Mouse (Mus musculus) liver, embryonic 14.5 days (tissue): Measurements from ENCODE around the gene Pomp. TPM values are rescaled to one million over a fixed set of nuclear protein-coding genes. Genes with fewer than 3 reads are reported as not detected.
"Not testable (repeated sequence)": the region's sequence is repeated elsewhere in the genome, so short reads cannot be mapped to it uniquely, and the experiment has no call there.

Experiments
- ATAC-seq: fragments of 200-750 bp; cut with Nextera tagmentation; 2 replicates; pipeline ENCODE4 v1.8.0; 2017; ENCODE audit warnings: moderate number of reproducible peaks, mild to moderate bottlenecking, moderate library complexity; ENCODE audit not compliant: insufficient read depth
- DNase-seq, 3 experiments: peaks; one replicate each; pipeline ENCODE4 v3.0.0-alpha.2; 2012 to 2013; ENCODE audit warnings: low read depth in 3 of 3, low spot score in 3 of 3
- H3K27ac ChIP-seq: fragments of 300-500 bp; sonication (generic); 2 replicates; pipeline ENCODE4 v1.5.1; 2014; ENCODE audit warnings: moderate library complexity, mild to moderate bottlenecking, control low read depth, inconsistent platforms
- H3K27me3 ChIP-seq: fragments of 300-500 bp; sonication (generic); 2 replicates; pipeline ENCODE4 v1.6.1; 2014; ENCODE audit warnings: mild to moderate bottlenecking, low read length, moderate library complexity; ENCODE audit not compliant: control insufficient read depth, insufficient read depth
- H3K36me3 ChIP-seq: fragments of 300-500 bp; sonication (generic); replicated peaks from 2 replicates; pipeline ENCODE4 v1.6.1; 2014; ENCODE audit warnings: low read depth; ENCODE audit not compliant: control insufficient read depth, insufficient read depth
- H3K4me1 ChIP-seq, 2 experiments: fragments of 200-500 bp in 1 of 2; fragments of 300-500 bp in 1 of 2; sonication (generic) in 1 of 2; replicated peaks; 2 replicates each; pipeline ENCODE4 v1.6.1; 2012 to 2014; ENCODE audit warnings: antibody characterized with exemption in 1 of 2, inconsistent platforms in 1 of 2, low read length in 1 of 2; ENCODE audit not compliant: control insufficient read depth in 2 of 2, insufficient read depth in 2 of 2
- H3K4me2 ChIP-seq: fragments of 300-500 bp; sonication (generic); 2 replicates; pipeline ENCODE4 v1.6.1; 2014; ENCODE audit warnings: low read depth, mild to moderate bottlenecking, control low read depth, moderate library complexity
- H3K4me3 ChIP-seq, 2 experiments: fragments of 200-500 bp in 1 of 2; fragments of 300-500 bp in 1 of 2; sonication (generic) in 1 of 2; 2 replicates each; pipeline ENCODE4 v1.5.1; 2012 to 2014; ENCODE audit warnings: low read depth in 2 of 2, low read length in 2 of 2, mild to moderate bottlenecking in 2 of 2, control low read depth in 1 of 2, inconsistent platforms in 1 of 2, moderate library complexity in 1 of 2; ENCODE audit not compliant: insufficient read depth in 1 of 2
- H3K9ac ChIP-seq: fragments of 300-500 bp; sonication (generic); replicated peaks from 2 replicates; pipeline ENCODE4 v1.6.1; 2014; ENCODE audit warnings: mild to moderate bottlenecking, control low read depth, moderate library complexity
- H3K9me3 ChIP-seq: fragments of 300-500 bp; sonication (generic); 2 replicates; pipeline ENCODE4 v1.6.1; 2016; ENCODE audit warnings: low read length, mixed read lengths; ENCODE audit not compliant: control insufficient read depth
- CTCF ChIP-seq: IDR thresholded peaks from 2 replicates; pipeline ENCODE4 v1.5.1; 2016; ENCODE audit warnings: antibody characterized with exemption, low read depth, control low read depth
- EP300 ChIP-seq: IDR thresholded peaks from 2 replicates; pipeline ENCODE4 v1.6.1; 2016; ENCODE audit warnings: antibody characterized with exemption, low read depth
- WGBS: fragments of 180-500 bp; shearing (Covaris S2); extraction: QIAGEN DNeasy Blood & Tissue Kit; methylation state at CpG from one replicate; pipeline ENCODE4 v1.1.7; 2014; ENCODE audit not compliant: insufficient replicate concordance; 5-methylcytosine and 5-hydroxymethylcytosine counted together
- polyA plus RNA-seq, 2 experiments: library from polyadenylated mRNA; depleted of rRNA in 1 of 2; stranded (reverse) in 1 of 2; unstranded in 1 of 2; fragments of >200 nt; fragmentation: Nextera tagmentation in 1 of 2; extraction: Ambion mirVana in 1 of 2; gene quantifications; 2 replicates each; pipeline versions ENCODE4 v1.2.1 to v1.2.3; 2012 to 2014

Gene Pomp
- polyA plus RNA-seq, 2 experiments: 109 to 261 TPM

GRCm38 (mm10) chr5:147893766-147894454, 33.6 kb downstream of the Pomp start:
- Histone ChIP-seq H3K4me2 (peak overlapping the region; percentile 92), H3K9me3 (no peaks in the 10 kb centered on the region), H3K9ac (peak overlapping the region; percentile 69), H3K4me1 (peaks cover 23 to 37% of the 10 kb centered on the region in 2 experiments), H3K27ac (peak overlapping the region; percentile 45), H3K27me3 (no peaks in the 10 kb centered on the region), H3K36me3 (no peaks in the 10 kb centered on the region), H3K4me3 (peak overlapping the region; percentile 69 to 79)
- 3% methylated on average over 25 of the region's 25 CpGs for WGBS
- TF ChIP-seq EP300: no peak
- TF ChIP-seq CTCF: no peak
- no peak for DNase-seq
- ATAC-seq: peak; percentile 31

GRCm38 (mm10) chr5:147894455-147895076, 34.3 kb downstream of the Pomp start, which contains the start of gene Slc46a3:
Gene Slc46a3, minus strand, starts transcription at chr5:147894815.
- Histone ChIP-seq H3K4me3 (peak within 1 kb of the TSS; percentile 69 to 79), H3K36me3 (no peaks in the 10 kb centered on the region), H3K4me2 (peak within 1 kb of the TSS; percentile 92), H3K27ac (peak within 1 kb of the TSS; percentile 45), H3K9ac (peak within 1 kb of the TSS; percentile 69), H3K9me3 (no peaks in the 10 kb centered on the region), H3K4me1 (peaks cover 23 to 35% of the 10 kb centered on the region in 2 experiments), H3K27me3 (no peaks in the 10 kb centered on the region)
- ATAC-seq (peak; percentile 94), DNase-seq (peak; percentile 88 to 92 (median 90))
- peak; percentile 80 for TF ChIP-seq CTCF
- peak; percentile 63 for TF ChIP-seq EP300
- under 1% methylated on average over 47 of the region's 47 CpGs for WGBS

GRCm38 (mm10) chr5:147895436-147896198, 35.4 kb downstream of the Pomp start:
- Histone ChIP-seq H3K27ac (no peak overlapping the region), H3K4me1 (peaks cover 23 to 33% of the 10 kb centered on the region in 2 experiments)

GRCm38 (mm10) chr5:147896501-147896900, 36.2 kb downstream of the Pomp start:
- not testable (repeated sequence) for H3K27me3 ChIP-seq, H3K4me2 ChIP-seq, H3K9ac ChIP-seq, H3K27ac ChIP-seq, H3K4me3 ChIP-seq, H3K36me3 ChIP-seq, ATAC-seq, H3K9me3 ChIP-seq, DNase-seq
- 22% methylated on average over 4 of the region's 4 CpGs for WGBS
- H3K4me1 ChIP-seq: peaks cover 23 to 33% of the 10 kb centered on the region in 2 experiments

More at GRCm38 (mm10) chr5:147895436-147896198, 35.4 kb downstream of the Pomp start:
- no peak for ATAC-seq
- WGBS: 4% methylated on average over 16 of the region's 16 CpGs
- H3K9me3 ChIP-seq: no peaks in the 10 kb centered on the region
- DNase-seq: no peak
- H3K27me3 ChIP-seq: no peaks in the 10 kb centered on the region
- H3K4me2 ChIP-seq: peak overlapping the region; percentile 92
- TF ChIP-seq CTCF (no peak), EP300 (no peak)
- H3K4me3 ChIP-seq: peak overlapping the region; percentile 49 to 79
- H3K36me3 ChIP-seq: no peaks in the 10 kb centered on the region
- H3K9ac ChIP-seq: peak overlapping the region; percentile 63

GRCm38 (mm10) chr5:147898254-147898653, 38.0 kb downstream of the Pomp start:
- TF ChIP-seq EP300: no peak
- TF ChIP-seq CTCF: no peak
- Histone ChIP-seq H3K9me3 (no peaks in the 10 kb centered on the region), H3K27me3 (no peaks in the 10 kb centered on the region), H3K9ac (no peak overlapping the region), H3K36me3 (no peaks in the 10 kb centered on the region), H3K4me2 (no peak overlapping the region), H3K4me3 (no peak overlapping the region), H3K4me1 (peaks cover 11 to 25% of the 10 kb centered on the region in 2 experiments), H3K27ac (no peak overlapping the region)
- no peak for DNase-seq
- ATAC-seq: no peak
- WGBS: 68% methylated on average over 2 of the region's 2 CpGs
